Mouse (Mus musculus): ENCODE measurements around the gene Acsl5. TPM values are rescaled to one million over a fixed set of nuclear protein-coding genes. Genes with fewer than 3 reads are reported as not detected.

The Acsl5 gene
- polyA plus RNA-seq, 1 experiment from 2014 or later: 9.9 TPM

- no peaks in the 10 kb centered on the region for H3K9me3 ChIP-seq
- no peaks in the 10 kb centered on the region for H3K4me1 ChIP-seq
- H3K4me2 ChIP-seq (replicated peaks): no peak overlapping the region
- H3K9ac ChIP-seq (replicated peaks): no peak overlapping the region
- no peak overlapping the region for H3K4me3 ChIP-seq
- ATAC-seq (replicated peaks): no peak
- H3K27me3 ChIP-seq: no peaks in the 10 kb centered on the region
- 84% methylated on average over 5 of the region's 5 CpGs for WGBS
- H3K27ac ChIP-seq (replicated peaks): no peak overlapping the region
- H3K36me3 ChIP-seq: no peaks in the 10 kb centered on the region
Observed at GRCm38 (mm10) chr19:55247563-55247962, 4.2 kb upstream of the Acsl5 start.

- 76% methylated on average over 9 of the region's 9 CpGs for WGBS
- H3K4me3 ChIP-seq: no peak overlapping the region
- no peak overlapping the region for H3K27ac ChIP-seq (replicated peaks)
- H3K4me2 ChIP-seq (replicated peaks): no peak overlapping the region
- H3K9me3 ChIP-seq: no peaks in the 10 kb centered on the region
- no peaks in the 10 kb centered on the region for H3K27me3 ChIP-seq
- peaks cover 2% of the 10 kb centered on the region; the same call in 1 of the 2 replicates for H3K4me1 ChIP-seq
- ATAC-seq (replicated peaks): no peak
- H3K36me3 ChIP-seq: no peaks in the 10 kb centered on the region
- H3K9ac ChIP-seq (replicated peaks): no peak overlapping the region
Observed at GRCm38 (mm10) chr19:55247991-55248520, 3.7 kb upstream of the Acsl5 start.

- H3K9me3 ChIP-seq: no peaks in the 10 kb centered on the region
- no peaks in the 10 kb centered on the region for H3K36me3 ChIP-seq
- no peak overlapping the region for H3K9ac ChIP-seq (replicated peaks)
- no peak overlapping the region for H3K4me3 ChIP-seq
- no peak overlapping the region for H3K4me2 ChIP-seq (replicated peaks)
- 80% methylated on average over 5 of the region's 5 CpGs for WGBS
- no peak for ATAC-seq (replicated peaks)
- peaks cover 17% of the 10 kb centered on the region for H3K4me1 ChIP-seq
- no peaks in the 10 kb centered on the region for H3K27me3 ChIP-seq
- H3K27ac ChIP-seq (replicated peaks): no peak overlapping the region
Observed at GRCm38 (mm10) chr19:55250451-55250850, 1.3 kb upstream of the Acsl5 start.

DNA sequence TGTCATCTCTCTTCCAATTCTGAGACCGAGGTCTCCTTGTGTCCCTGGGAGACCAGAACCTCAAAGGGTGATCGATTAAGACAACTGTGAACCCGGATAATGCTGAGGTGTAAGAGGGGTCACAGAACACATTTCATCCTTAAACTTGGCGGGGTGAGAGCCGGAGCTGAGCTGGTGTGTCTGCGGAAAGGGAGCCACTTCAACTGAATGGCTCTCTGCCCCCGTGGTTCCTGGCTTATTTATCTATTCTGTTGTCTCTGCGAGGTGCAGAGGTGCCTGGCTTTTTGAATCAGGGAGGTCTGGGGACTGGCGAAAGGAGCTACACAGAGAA lies 1.5 kb downstream of the Acsl5 start:
- ATAC-seq (replicated peaks): no peak
- H3K4me1 ChIP-seq: peaks cover 17% of the 10 kb centered on the region
- H3K27me3 ChIP-seq: no peaks in the 10 kb centered on the region
- no peaks in the 10 kb centered on the region for H3K36me3 ChIP-seq
- peak overlapping the region; percentile 96 for H3K4me2 ChIP-seq (replicated peaks)
- H3K27ac ChIP-seq (replicated peaks): no peak overlapping the region
- no peaks in the 10 kb centered on the region for H3K9me3 ChIP-seq
- peak overlapping the region; percentile 67 for H3K9ac ChIP-seq (replicated peaks)
- peak overlapping the region; percentile 60 for H3K4me3 ChIP-seq
- WGBS: 4% methylated on average over 9 of the region's 9 CpGs

- peak overlapping the region; percentile 28 for H3K27ac ChIP-seq (replicated peaks)
- H3K4me2 ChIP-seq (replicated peaks): peak overlapping the region; percentile 96
- peak overlapping the region; percentile 67 for H3K9ac ChIP-seq (replicated peaks)
- no peaks in the 10 kb centered on the region for H3K9me3 ChIP-seq
- H3K36me3 ChIP-seq: no peaks in the 10 kb centered on the region
- ATAC-seq (replicated peaks): peak; percentile 83
- WGBS: under 1% methylated on average over 30 of the region's 32 CpGs
- peak overlapping the region; percentile 60 for H3K4me3 ChIP-seq
- H3K4me1 ChIP-seq: peaks cover 17% of the 10 kb centered on the region
- no peaks in the 10 kb centered on the region for H3K27me3 ChIP-seq
Observed at GRCm38 (mm10) chr19:55253570-55254441, 2.1 kb downstream of the Acsl5 start.

DNA sequence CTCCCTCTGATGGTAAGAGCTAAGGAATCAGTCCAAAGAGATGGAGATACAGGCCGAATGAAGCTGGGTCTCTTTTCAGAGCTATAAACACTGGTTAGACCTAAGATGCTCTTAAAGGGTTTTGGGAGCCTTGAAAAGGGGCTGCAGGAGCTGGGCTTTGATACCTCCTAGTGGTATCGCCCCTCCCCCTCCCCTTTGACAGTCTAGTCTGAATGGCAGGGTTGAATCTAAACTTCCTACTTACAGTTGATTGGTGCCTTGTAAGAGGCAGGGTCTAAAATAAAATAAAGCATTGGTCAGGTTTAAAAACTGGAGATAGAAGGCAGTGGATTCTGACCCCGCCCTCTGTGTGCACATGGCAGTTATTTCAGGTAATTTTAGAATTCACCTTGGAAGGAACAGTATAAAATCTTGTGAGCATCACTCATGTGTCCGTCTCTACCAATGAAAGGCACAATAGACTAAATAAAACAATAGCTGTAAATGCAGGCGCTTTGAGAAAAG lies 2.8 kb downstream of the Acsl5 start:
- peak overlapping the region; percentile 96 for H3K4me2 ChIP-seq (replicated peaks)
- H3K4me3 ChIP-seq: peak overlapping the region; percentile 60
- peak overlapping the region; percentile 67 for H3K9ac ChIP-seq (replicated peaks)
- 8% methylated on average over 5 of the region's 5 CpGs for WGBS
- no peaks in the 10 kb centered on the region for H3K27me3 ChIP-seq
- H3K27ac ChIP-seq (replicated peaks): peak overlapping the region; percentile 28; the same call in 1 of the 2 replicates
- H3K4me1 ChIP-seq: peaks cover 17% of the 10 kb centered on the region
- H3K36me3 ChIP-seq: no peaks in the 10 kb centered on the region
- ATAC-seq (replicated peaks): peak; percentile 86
- no peaks in the 10 kb centered on the region for H3K9me3 ChIP-seq

- no peak overlapping the region for H3K9ac ChIP-seq (replicated peaks)
- H3K4me3 ChIP-seq: no peak overlapping the region
- H3K36me3 ChIP-seq: no peaks in the 10 kb centered on the region
- H3K4me2 ChIP-seq (replicated peaks): no peak overlapping the region
- 74% methylated on average over 9 of the region's 9 CpGs for WGBS
- H3K27ac ChIP-seq (replicated peaks): no peak overlapping the region
- no peaks in the 10 kb centered on the region for H3K9me3 ChIP-seq
- no peak for ATAC-seq (replicated peaks)
- H3K27me3 ChIP-seq: no peaks in the 10 kb centered on the region
- peaks cover 17% of the 10 kb centered on the region for H3K4me1 ChIP-seq
Observed at GRCm38 (mm10) chr19:55256156-55256555, 4.4 kb downstream of the Acsl5 start.

GRCm38 (mm10) chr19:55257656-55258375 lies 6.1 kb downstream of the Acsl5 start:
- no peaks in the 10 kb centered on the region for H3K27me3 ChIP-seq
- no peak overlapping the region for H3K27ac ChIP-seq (replicated peaks)
- H3K9ac ChIP-seq (replicated peaks): no peak overlapping the region
- ATAC-seq (replicated peaks): no peak
- no peaks in the 10 kb centered on the region for H3K36me3 ChIP-seq
- H3K4me1 ChIP-seq: peaks cover 17% of the 10 kb centered on the region
- H3K4me3 ChIP-seq: no peak overlapping the region
- 82% methylated on average over 5 of the region's 5 CpGs for WGBS
- no peak overlapping the region for H3K4me2 ChIP-seq (replicated peaks)
- no peaks in the 10 kb centered on the region for H3K9me3 ChIP-seq

DNA sequence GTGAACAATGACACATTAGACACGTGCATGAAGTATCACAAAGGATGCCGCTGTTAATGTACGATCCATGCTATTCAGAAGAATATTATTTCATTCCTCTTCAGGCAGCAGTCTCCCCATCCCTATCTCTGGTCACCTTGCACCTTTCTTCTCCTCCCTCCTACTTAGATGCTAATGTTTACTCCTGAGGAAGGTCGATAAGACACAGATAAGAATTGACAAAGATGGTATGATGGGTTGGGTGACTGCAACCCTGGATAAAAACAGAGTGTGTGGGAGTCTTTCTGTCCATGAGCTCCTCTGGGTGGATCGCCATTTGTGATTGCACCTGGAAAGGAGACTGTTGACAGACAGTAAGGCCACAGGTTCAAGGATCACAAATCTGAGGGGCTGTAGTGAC lies 6.8 kb downstream of the Acsl5 start:
- no peak overlapping the region for H3K4me3 ChIP-seq
- no peak overlapping the region for H3K4me2 ChIP-seq (replicated peaks)
- H3K27ac ChIP-seq (replicated peaks): no peak overlapping the region
- 89% methylated on average over 5 of the region's 5 CpGs for WGBS
- ATAC-seq (replicated peaks): no peak
- no peaks in the 10 kb centered on the region for H3K27me3 ChIP-seq
- no peaks in the 10 kb centered on the region for H3K36me3 ChIP-seq
- peaks cover 12% of the 10 kb centered on the region for H3K4me1 ChIP-seq
- H3K9me3 ChIP-seq: no peaks in the 10 kb centered on the region
- H3K9ac ChIP-seq (replicated peaks): no peak overlapping the region

DNA sequence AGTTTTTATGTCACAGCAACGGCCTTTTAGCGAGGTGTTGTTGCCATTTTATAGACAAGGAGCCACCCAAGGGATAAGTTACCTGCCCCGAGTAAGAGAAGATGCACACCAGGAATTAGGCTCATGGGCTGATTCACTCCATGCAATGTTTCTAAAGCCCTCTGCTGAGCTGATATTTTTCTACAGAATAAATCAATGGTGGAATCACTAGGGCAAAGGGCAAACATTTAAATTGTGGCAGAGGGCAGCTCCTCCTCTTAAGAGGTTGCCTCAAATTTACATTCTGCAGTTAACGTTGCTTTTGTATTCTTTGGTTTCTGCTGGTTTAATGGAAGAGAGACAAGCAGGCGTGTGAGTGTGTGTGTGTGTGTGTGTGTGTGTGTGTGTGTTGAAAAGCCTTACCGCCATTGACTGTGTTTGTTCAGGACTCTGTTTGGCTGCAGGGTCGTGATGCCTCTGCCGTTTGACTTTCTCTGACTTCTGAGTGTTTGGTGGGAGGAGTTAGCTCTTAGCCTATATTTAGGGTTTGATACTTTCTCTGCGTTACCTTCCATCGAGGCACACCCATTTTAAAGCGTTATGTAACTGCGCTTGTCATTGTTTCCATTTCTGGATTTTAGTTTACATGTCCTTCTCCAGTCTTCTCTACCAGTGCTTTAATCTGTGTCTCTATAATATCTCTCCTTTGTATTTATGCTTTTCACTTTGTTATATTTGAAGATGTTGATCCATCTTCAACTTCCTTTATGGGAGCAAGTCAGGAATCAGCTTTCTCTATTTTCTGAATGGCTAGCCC lies 8.8 kb downstream of the Acsl5 start:
- no peak for ATAC-seq (replicated peaks)
- H3K9me3 ChIP-seq: no peaks in the 10 kb centered on the region
- H3K9ac ChIP-seq (replicated peaks): no peak overlapping the region
- H3K4me3 ChIP-seq: no peak overlapping the region
- 84% methylated on average over 12 of the region's 12 CpGs for WGBS
- H3K27me3 ChIP-seq: no peaks in the 10 kb centered on the region
- no peaks in the 10 kb centered on the region for H3K36me3 ChIP-seq
- no peak overlapping the region for H3K4me2 ChIP-seq (replicated peaks)
- H3K27ac ChIP-seq (replicated peaks): no peak overlapping the region
- no peaks in the 10 kb centered on the region for H3K4me1 ChIP-seq

GRCm38 (mm10) chr19:55265269-55265668 lies 13.5 kb downstream of the Acsl5 start:
- WGBS: 79% methylated on average over 3 of the region's 3 CpGs
- H3K27ac ChIP-seq (replicated peaks): no peak overlapping the region
- H3K36me3 ChIP-seq: no peaks in the 10 kb centered on the region
- no peaks in the 10 kb centered on the region for H3K27me3 ChIP-seq
- H3K4me2 ChIP-seq (replicated peaks): no peak overlapping the region
- ATAC-seq (replicated peaks): no peak
- no peaks in the 10 kb centered on the region for H3K4me1 ChIP-seq
- H3K9ac ChIP-seq (replicated peaks): no peak overlapping the region
- H3K9me3 ChIP-seq: no peaks in the 10 kb centered on the region
- H3K4me3 ChIP-seq: no peak overlapping the region
